Mouse (Mus musculus) thymus, adult 2 months (tissue): Measurements from ENCODE around the gene Mlx. TPM values are rescaled to one million over a fixed set of nuclear protein-coding genes. Genes with fewer than 3 reads are reported as not detected.

Source experiments
- DNase-seq: peaks from one replicate; pipeline ENCODE4 v3.0.0; 2021
- H3K27ac ChIP-seq: fragments of 200-500 bp; 2 replicates; pipeline ENCODE4 v1.5.1; 2012; ENCODE audit warnings: low read length, control low read depth; ENCODE audit not compliant: control insufficient read depth, insufficient read depth
- H3K27me3 ChIP-seq: fragments of 200-500 bp; 2 replicates; pipeline ENCODE4 v1.6.1; 2012; ENCODE audit warnings: mild to moderate bottlenecking, low read length, moderate library complexity, mixed read lengths; ENCODE audit not compliant: control insufficient read depth, insufficient read depth
- H3K36me3 ChIP-seq: fragments of 200-500 bp; 2 replicates; pipeline ENCODE4 v1.6.1; 2012; ENCODE audit warnings: mild to moderate bottlenecking, low read length, moderate library complexity; ENCODE audit not compliant: control insufficient read depth, insufficient read depth
- H3K4me1 ChIP-seq: fragments of 200-500 bp; replicated peaks from 2 replicates; pipeline ENCODE4 v1.6.1; 2012; ENCODE audit warnings: low read length; ENCODE audit not compliant: control insufficient read depth, insufficient read depth
- H3K4me3 ChIP-seq: fragments of 200-500 bp; 2 replicates; pipeline ENCODE4 v1.5.1; 2012; ENCODE audit warnings: mild to moderate bottlenecking, low read length, control low read depth, moderate library complexity; ENCODE audit not compliant: control insufficient read depth, insufficient read depth
- CTCF ChIP-seq: fragments of 200-500 bp; IDR thresholded peaks from 2 replicates; pipeline ENCODE4 v1.5.1; 2012; ENCODE audit warnings: mild to moderate bottlenecking, control low read depth, low read length, moderate library complexity, borderline replicate concordance; ENCODE audit not compliant: control insufficient read depth, poor library complexity, insufficient read depth; ENCODE audit errors: extremely low read depth
- POLR2A ChIP-seq: fragments of 200-500 bp; IDR thresholded peaks from 2 replicates; pipeline ENCODE4 v1.6.1; 2012; ENCODE audit warnings: mild to moderate bottlenecking, low read length, control low read depth, moderate library complexity; ENCODE audit not compliant: control insufficient read depth, poor library complexity, insufficient read depth; ENCODE audit errors: extremely low read depth
- WGBS: fragments of 180-500 bp; shearing (Covaris S2); methylation state at CpG from one replicate; pipeline ENCODE4 v1.1.7; 2018; 5-methylcytosine and 5-hydroxymethylcytosine counted together
- polyA plus RNA-seq: library from polyadenylated mRNA; depleted of rRNA; stranded (reverse); fragments of >200 nt; gene quantifications from 2 replicates; pipeline ENCODE4 v1.2.3, GENCODE M21; 2012; rRNA removed

Mlx gene
- polyA plus RNA-seq, 1 experiment: 110 TPM

GRCm38 (mm10) chr11:101138536-101139181 lies 51.6 kb downstream of the Mlx start:
- WGBS: 43% methylated on average over 15 of the region's 15 CpGs
- TF ChIP-seq CTCF (no peak), POLR2A (no peak)
- Histone ChIP-seq H3K27ac (no peak overlapping the region), H3K4me3 (no peak overlapping the region), H3K27me3 (peaks cover 6% of the 10 kb centered on the region; the same call in 1 of the 2 replicates), H3K36me3 (no peaks in the 10 kb centered on the region), H3K4me1 (peaks cover 7% of the 10 kb centered on the region; the same call in 1 of the 2 replicates)
- DNase-seq: no peak

- no peak overlapping the region for H3K27ac ChIP-seq
- no peak for DNase-seq
- H3K4me3 ChIP-seq: no peak overlapping the region
- WGBS: 67% methylated on average over 27 of the region's 27 CpGs
- peaks cover 7% of the 10 kb centered on the region; the same call in 1 of the 2 replicates for H3K4me1 ChIP-seq
- H3K27me3 ChIP-seq: peaks cover 6% of the 10 kb centered on the region; the same call in 1 of the 2 replicates
- TF ChIP-seq CTCF (no peak), POLR2A (no peak)
- H3K36me3 ChIP-seq: no peaks in the 10 kb centered on the region
Observed at GRCm38 (mm10) chr11:101140164-101140819, 53.2 kb downstream of the Mlx start.

- H3K4me1 ChIP-seq: peaks cover 7% of the 10 kb centered on the region; the same call in 1 of the 2 replicates
- TF ChIP-seq CTCF: no peak
- TF ChIP-seq POLR2A: no peak
- no peak overlapping the region for H3K4me3 ChIP-seq
- DNase-seq: no peak
- H3K27ac ChIP-seq: no peak overlapping the region
- WGBS: 88% methylated on average over 8 of the region's 8 CpGs
- no peaks in the 10 kb centered on the region for H3K36me3 ChIP-seq
- peaks cover 6% of the 10 kb centered on the region; the same call in 1 of the 2 replicates for H3K27me3 ChIP-seq
Observed at GRCm38 (mm10) chr11:101141088-101141487, 54.0 kb downstream of the Mlx start.

Other genes starting within 250 kb of the Mlx start
- gene Stat5b, start 236.6 kb upstream of the Mlx start, polyA plus RNA-seq: 178 and 204 TPM in 2 replicates
- 136 and 161 TPM in 2 replicates for gene Stat5a, start 227.9 kb upstream of the Mlx start, polyA plus RNA-seq
- 140 and 147 TPM in 2 replicates for gene Stat3, start 147.7 kb upstream of the Mlx start, polyA plus RNA-seq
- gene Cavin1, start 116.4 kb upstream of the Mlx start, polyA plus RNA-seq: 18.9 and 22.4 TPM in 2 replicates
- gene Atp6v0a1, start 77.8 kb upstream of the Mlx start, polyA plus RNA-seq: 35.9 and 39.7 TPM in 2 replicates
- gene Naglu, start 17.3 kb upstream of the Mlx start, polyA plus RNA-seq: 24.3 and 25.2 TPM in 2 replicates
- gene Hsd17b1, start 8.9 kb upstream of the Mlx start, polyA plus RNA-seq: 0.40 and 0.93 TPM in 2 replicates
- 68.5 and 74.2 TPM in 2 replicates for gene Coasy, start 4.7 kb upstream of the Mlx start, polyA plus RNA-seq
- gene Psmc3ip, start 8.2 kb downstream of the Mlx start, polyA plus RNA-seq: 6.0 and 6.1 TPM in 2 replicates
- 118 and 130 TPM in 2 replicates for gene Retreg3, start 32.6 kb downstream of the Mlx start, polyA plus RNA-seq
- 50.3 and 67.4 TPM in 2 replicates for gene Tubg1, start 32.7 kb downstream of the Mlx start, polyA plus RNA-seq
- gene Tubg2, start 68.6 kb downstream of the Mlx start, polyA plus RNA-seq: 2.6 and 3.3 TPM in 2 replicates
- gene Cntnap1, start 83.2 kb downstream of the Mlx start, polyA plus RNA-seq: 4.5 and 5.3 TPM in 2 replicates
- gene Plekhh3, start 84.1 kb downstream of the Mlx start, polyA plus RNA-seq: 11.9 and 12.1 TPM in 2 replicates
- gene Ccr10, start 88.2 kb downstream of the Mlx start, polyA plus RNA-seq: 2.9 and 3.9 TPM in 2 replicates
- gene Ezh1, start 139.2 kb downstream of the Mlx start, polyA plus RNA-seq: 38.8 and 43.3 TPM in 2 replicates
- 13.5 and 20.5 TPM in 2 replicates for gene Ramp2, start 158.8 kb downstream of the Mlx start, polyA plus RNA-seq
- 88.3 and 92.6 TPM in 2 replicates for gene Vps25, start 166.4 kb downstream of the Mlx start, polyA plus RNA-seq
- gene Wnk4, start 173.3 kb downstream of the Mlx start, polyA plus RNA-seq: 1.2 TPM in 2 replicates
- gene Cntd1, start 191.7 kb downstream of the Mlx start, polyA plus RNA-seq: 0.71 and 0.84 TPM in 2 replicates
- 245 and 273 TPM in 2 replicates for gene Coa3, start 191.8 kb downstream of the Mlx start, polyA plus RNA-seq
- 176 and 192 TPM in 2 replicates for gene Becn1, start 215.0 kb downstream of the Mlx start, polyA plus RNA-seq
- 103 and 106 TPM in 2 replicates for gene Psme3, start 228.9 kb downstream of the Mlx start, polyA plus RNA-seq
- 14.6 and 16.2 TPM in 2 replicates for gene Aoc2, start 237.8 kb downstream of the Mlx start, polyA plus RNA-seq
- 11.8 and 12.1 TPM in 2 replicates for gene Aoc3, start 243.3 kb downstream of the Mlx start, polyA plus RNA-seq